Mouse (Mus musculus): Measurements from ENCODE around the gene Cdk14. TPM values are rescaled to one million over a fixed set of nuclear protein-coding genes. Genes with fewer than 3 reads are reported as not detected.
A peak's percentile ranks its signal among the peaks of the same experiment; 100 is the strongest.

The Cdk14 gene
- total RNA-seq, 2 experiments from 2014 or later: 258 to 269 TPM

GRCm38 (mm10) chr5:4790265-4790664 lies 629.8 kb downstream of the Cdk14 start:
- no peak overlapping the region for H3K27ac ChIP-seq
- no peak for DNase-seq (ENCODE audit: low spot score in 2 of 2)
- TF ChIP-seq CTCF (conservative IDR thresholded peaks at IDR 0.05): no peak
- H3K4me3 ChIP-seq: no peak overlapping the region

GRCm38 (mm10) chr5:4788484-4788883 lies 631.6 kb downstream of the Cdk14 start:
- Histone ChIP-seq H3K4me3 (no peak overlapping the region), H3K27ac (no peak overlapping the region)
- DNase-seq (ENCODE audit: low spot score in 2 of 2): no peak
- no peak for TF ChIP-seq CTCF (conservative IDR thresholded peaks at IDR 0.05)

- TF ChIP-seq CTCF (conservative IDR thresholded peaks at IDR 0.05): no peak
- no peak for DNase-seq (ENCODE audit: low spot score in 2 of 2)
- Histone ChIP-seq H3K4me3 (no peak overlapping the region), H3K27ac (no peak overlapping the region)
Observed at GRCm38 (mm10) chr5:4786816-4787215, 633.3 kb downstream of the Cdk14 start.

GRCm38 (mm10) chr5:4778274-4778673 lies 641.8 kb downstream of the Cdk14 start:
- TF ChIP-seq CTCF (conservative IDR thresholded peaks at IDR 0.05): no peak
- DNase-seq (ENCODE audit: low spot score in 2 of 2): no peak
- H3K4me3 ChIP-seq: no peak overlapping the region
- H3K27ac ChIP-seq: no peak overlapping the region

- Histone ChIP-seq H3K4me3 (no peak overlapping the region), H3K27ac (no peak overlapping the region)
- no peak for DNase-seq (ENCODE audit: low spot score in 2 of 2)
- TF ChIP-seq CTCF (conservative IDR thresholded peaks at IDR 0.05): no peak
Observed at GRCm38 (mm10) chr5:4776495-4776894, 643.6 kb downstream of the Cdk14 start.

GRCm38 (mm10) chr5:4773090-4773772 lies 646.9 kb downstream of the Cdk14 start:
- Histone ChIP-seq H3K27ac (no peak overlapping the region), H3K4me3 (no peak overlapping the region)
- no peak for DNase-seq (ENCODE audit: low spot score in 2 of 2)
- TF ChIP-seq CTCF (conservative IDR thresholded peaks at IDR 0.05): no peak

GRCm38 (mm10) chr5:4770609-4771008 lies 649.5 kb downstream of the Cdk14 start:
- H3K27ac ChIP-seq: no peak overlapping the region
- no peak for DNase-seq (ENCODE audit: low spot score in 2 of 2)
- no peak for TF ChIP-seq CTCF (conservative IDR thresholded peaks at IDR 0.05)
- no peak overlapping the region for H3K4me3 ChIP-seq

GRCm38 (mm10) chr5:4767896-4768295 lies 652.2 kb downstream of the Cdk14 start:
- Histone ChIP-seq H3K4me3 (no peak overlapping the region), H3K27ac (no peak overlapping the region)
- no peak for TF ChIP-seq CTCF (conservative IDR thresholded peaks at IDR 0.05)
- DNase-seq (ENCODE audit: low spot score in 2 of 2): no peak

GRCm38 (mm10) chr5:4766719-4767118 lies 653.4 kb downstream of the Cdk14 start:
- no peak for TF ChIP-seq CTCF (conservative IDR thresholded peaks at IDR 0.05)
- Histone ChIP-seq H3K4me3 (no peak overlapping the region), H3K27ac (no peak overlapping the region)
- no peak for DNase-seq (ENCODE audit: low spot score in 2 of 2)

- DNase-seq (ENCODE audit: low spot score in 2 of 2): no peak
- Histone ChIP-seq H3K4me3 (no peak overlapping the region), H3K27ac (no peak overlapping the region)
- no peak for TF ChIP-seq CTCF (conservative IDR thresholded peaks at IDR 0.05)
Observed at GRCm38 (mm10) chr5:4761891-4762290, 658.2 kb downstream of the Cdk14 start.

- Histone ChIP-seq H3K27ac (peak overlapping the region; percentile 90), H3K4me3 (peak overlapping the region; percentile 88)
- DNase-seq (ENCODE audit: low spot score in 2 of 2): no peak
- TF ChIP-seq CTCF (conservative IDR thresholded peaks at IDR 0.05): no peak
Observed at GRCm38 (mm10) chr5:4758331-4759080, 661.6 kb downstream of the Cdk14 start.

- Histone ChIP-seq H3K27ac (peak within 1 kb of the TSS; percentile 90), H3K4me3 (peak within 1 kb of the TSS; percentile 88)
- 0 out of 2 replicates have a peak, but pooled peaks have one; percentile 9 for TF ChIP-seq CTCF (conservative IDR thresholded peaks at IDR 0.05)
- peak; percentile 86 to 91 for DNase-seq (ENCODE audit: low spot score in 2 of 2)
Observed at GRCm38 (mm10) chr5:4757902-4758301, 662.2 kb downstream of the Cdk14 start, which contains the start of gene Fzd1. TSS of gene Fzd1 (minus strand) at chr5:4758035.

GRCm38 (mm10) chr5:4756871-4757711 lies 663.0 kb downstream of the Cdk14 start:
- H3K4me3 ChIP-seq: peak overlapping the region; percentile 88
- no peak for TF ChIP-seq CTCF (conservative IDR thresholded peaks at IDR 0.05)
- H3K27ac ChIP-seq: peak overlapping the region; percentile 90
- DNase-seq (ENCODE audit: low spot score in 2 of 2): peak; percentile 10 to 39
